Mouse (Mus musculus) G1E (cell line): Measurements from ENCODE around the gene Taldo1. TPM values are rescaled to one million over a fixed set of nuclear protein-coding genes. Genes with fewer than 3 reads are reported as not detected.
A peak's percentile ranks its signal among the peaks of the same experiment; 100 is the strongest.
"Not testable (repeated sequence)": the region's sequence is repeated elsewhere in the genome, so short reads cannot be mapped to it uniquely, and the experiment has no call there.

Source experiments
- ATAC-seq: 2 replicates; pipeline ENCODE4 v1.8.0; 2016; ENCODE audit warnings: mild to moderate bottlenecking; ENCODE audit not compliant: insufficient number of reproducible peaks, poor library complexity, low FRiP score, severe bottlenecking; ENCODE audit errors: extremely low read depth
- DNase-seq: peaks from one replicate; pipeline ENCODE4 v3.0.0; 2012; ENCODE audit warnings: low spot score
- H3K27me3 ChIP-seq: 2 replicates; pipeline ENCODE4 v1.6.1; 2012; ENCODE audit warnings: mild to moderate bottlenecking, low read length, inconsistent platforms; ENCODE audit not compliant: insufficient read depth
- H3K36me3 ChIP-seq: replicated peaks from 2 replicates; pipeline ENCODE3; 2012; ENCODE audit warnings: mild to moderate bottlenecking, inconsistent platforms
- H3K4me1 ChIP-seq: 2 replicates; pipeline ENCODE4 v1.6.1; 2012; ENCODE audit warnings: low read depth, low read length, inconsistent platforms, mixed read lengths; ENCODE audit not compliant: insufficient read depth
- H3K4me3 ChIP-seq: 2 replicates; pipeline ENCODE4 v1.5.1; 2012; ENCODE audit warnings: low read depth, mild to moderate bottlenecking, inconsistent platforms, low read length, moderate library complexity, mixed read lengths
- H3K9me3 ChIP-seq: replicated peaks from 2 replicates; pipeline ENCODE4 v1.6.1; 2012; ENCODE audit warnings: inconsistent platforms
- CTCF ChIP-seq: IDR thresholded peaks from 2 replicates; pipeline ENCODE4 v1.5.1; 2012; ENCODE audit warnings: low read depth, low read length, inconsistent platforms, mixed read lengths
- GATA1 ChIP-seq: IDR thresholded peaks from 2 replicates; pipeline ENCODE4 v1.6.1; 2012; ENCODE audit warnings: borderline replicate concordance, low read length, inconsistent platforms, mixed read lengths
- GATA2 ChIP-seq: IDR thresholded peaks from 2 replicates; pipeline ENCODE4 v1.6.1; 2012; ENCODE audit warnings: low read depth, low read length, inconsistent platforms, borderline replicate concordance
- POLR2AphosphoS5 ChIP-seq: IDR thresholded peaks from 2 replicates; pipeline ENCODE4 v1.6.1; 2012; ENCODE audit warnings: low read depth, low read length, inconsistent platforms; ENCODE audit not compliant: insufficient replicate concordance
- TAL1 ChIP-seq: conservative IDR thresholded peaks from 2 replicates; pipeline ENCODE4 v1.6.1; 2012; ENCODE audit warnings: low read depth, low read length, inconsistent platforms, mixed read lengths
- polyA plus RNA-seq: library from polyadenylated mRNA; stranded (reverse); fragments of >175 nt; gene quantifications from 2 replicates; pipeline ENCODE4 v1.2.3, GENCODE M21; 2012
- total RNA-seq, 2 experiments: library from RNA; stranded (forward) in 1 of 2; stranded (reverse) in 1 of 2; fragments of 200-1000 nt in 1 of 2; fragments of >200 nt in 1 of 2; fragmentation: Nextera tagmentation in 1 of 2; gene quantifications; 2 replicates each; pipeline ENCODE4 v1.2.3; 2014 to 2017

Taldo1 gene
- total and polyA plus RNA-seq, 3 experiments: 59.1 to 514 (median 336) TPM

- peaks cover 77% of the 10 kb centered on the region for H3K4me1 ChIP-seq
- no peaks in the 10 kb centered on the region for H3K27me3 ChIP-seq
- DNase-seq (peak; percentile 47), ATAC-seq (peak; percentile 15; the same call in 1 of the 2 replicates)
- no peaks in the 10 kb centered on the region for H3K9me3 ChIP-seq
- H3K4me3 ChIP-seq: peak overlapping the region; percentile 79
- H3K36me3 ChIP-seq: peaks cover 30% of the 10 kb centered on the region
- TF ChIP-seq GATA1: no peak
- no peak for TF ChIP-seq CTCF
- no peak for TF ChIP-seq POLR2AphosphoS5
- no peak for TF ChIP-seq TAL1
- TF ChIP-seq GATA2: no peak
These were observed 688 bp downstream of the Taldo1 start for GRCm38 (mm10) chr7:141392552-141393222.

- H3K4me1 ChIP-seq: peaks cover 65% of the 10 kb centered on the region
- ATAC-seq: peak; percentile 23; the same call in 1 of the 2 replicates
These were observed 2.2 kb downstream of the Taldo1 start for GRCm38 (mm10) chr7:141394158-141394557.

GRCm38 (mm10) chr7:141394771-141395170, 2.8 kb downstream of the Taldo1 start:
- no peaks in the 10 kb centered on the region for H3K27me3 ChIP-seq
- DNase-seq (peak; percentile 24), ATAC-seq (no peak)
- peaks cover 58% of the 10 kb centered on the region for H3K4me1 ChIP-seq
- no peaks in the 10 kb centered on the region for H3K9me3 ChIP-seq
- TF ChIP-seq GATA1 (no peak), TAL1 (no peak), CTCF (peak; percentile 88)
- peaks cover 50% of the 10 kb centered on the region for H3K36me3 ChIP-seq
- no peak overlapping the region for H3K4me3 ChIP-seq

More at GRCm38 (mm10) chr7:141394158-141394557, 2.2 kb downstream of the Taldo1 start:
- Histone ChIP-seq H3K9me3 (no peaks in the 10 kb centered on the region), H3K4me3 (peak overlapping the region; percentile 41; the same call in 1 of the 2 replicates), H3K27me3 (no peaks in the 10 kb centered on the region), H3K36me3 (peaks cover 44% of the 10 kb centered on the region)
- DNase-seq: peak; percentile 27
- TF ChIP-seq GATA1 (no peak), POLR2AphosphoS5 (no peak), CTCF (no peak), TAL1 (no peak)

GRCm38 (mm10) chr7:141395348-141395747, 3.3 kb downstream of the Taldo1 start:
- ATAC-seq (no peak), DNase-seq (no peak)
- Histone ChIP-seq H3K36me3 (peaks cover 56% of the 10 kb centered on the region), H3K4me1 (peaks cover 53% of the 10 kb centered on the region), H3K9me3 (no peaks in the 10 kb centered on the region), H3K4me3 (no peak overlapping the region), H3K27me3 (no peaks in the 10 kb centered on the region)
- no peak for TF ChIP-seq CTCF
- TF ChIP-seq POLR2AphosphoS5: no peak
- no peak for TF ChIP-seq GATA2
- TF ChIP-seq TAL1: no peak
- no peak for TF ChIP-seq GATA1

GRCm38 (mm10) chr7:141403305-141403704, 11.3 kb downstream of the Taldo1 start:
- peaks cover 26% of the 10 kb centered on the region for H3K4me1 ChIP-seq
- H3K27me3 ChIP-seq: no peaks in the 10 kb centered on the region
- H3K36me3 ChIP-seq: peaks cover 81% of the 10 kb centered on the region
- DNase-seq (peak; percentile 46), ATAC-seq (peak; percentile 45; the same call in 1 of the 2 replicates)
- no peaks in the 10 kb centered on the region for H3K9me3 ChIP-seq
- no peak overlapping the region for H3K4me3 ChIP-seq
- TF ChIP-seq GATA2: no peak
- TF ChIP-seq CTCF: peak; percentile 79
- no peak for TF ChIP-seq TAL1

- Histone ChIP-seq H3K4me1 (peaks cover 37% of the 10 kb centered on the region), H3K27me3 (no peaks in the 10 kb centered on the region), H3K36me3 (peaks cover 81% of the 10 kb centered on the region), H3K9me3 (no peaks in the 10 kb centered on the region), H3K4me3 (no peak overlapping the region)
- no peak for DNase-seq
- no peak for ATAC-seq
- TF ChIP-seq GATA2 (no peak), POLR2AphosphoS5 (no peak), GATA1 (no peak), TAL1 (no peak), CTCF (no peak)
These were observed 13.5 kb downstream of the Taldo1 start for GRCm38 (mm10) chr7:141405466-141405865.

GRCm38 (mm10) chr7:141407670-141408069, 15.7 kb downstream of the Taldo1 start:
- H3K27me3 ChIP-seq, H3K9me3 ChIP-seq, ATAC-seq, DNase-seq, H3K4me3 ChIP-seq: not testable (repeated sequence)
- Histone ChIP-seq H3K4me1 (peaks cover 35% of the 10 kb centered on the region), H3K36me3 (peaks cover 78% of the 10 kb centered on the region)
